Mouse (Mus musculus): ENCODE results near the gene Mpv17. TPM values are rescaled to one million over a fixed set of nuclear protein-coding genes. Genes with fewer than 3 reads are reported as not detected.

The Mpv17 gene
- polyA plus RNA-seq, 1 experiment from 2014 or later, result 77.0 TPM

DNA sequence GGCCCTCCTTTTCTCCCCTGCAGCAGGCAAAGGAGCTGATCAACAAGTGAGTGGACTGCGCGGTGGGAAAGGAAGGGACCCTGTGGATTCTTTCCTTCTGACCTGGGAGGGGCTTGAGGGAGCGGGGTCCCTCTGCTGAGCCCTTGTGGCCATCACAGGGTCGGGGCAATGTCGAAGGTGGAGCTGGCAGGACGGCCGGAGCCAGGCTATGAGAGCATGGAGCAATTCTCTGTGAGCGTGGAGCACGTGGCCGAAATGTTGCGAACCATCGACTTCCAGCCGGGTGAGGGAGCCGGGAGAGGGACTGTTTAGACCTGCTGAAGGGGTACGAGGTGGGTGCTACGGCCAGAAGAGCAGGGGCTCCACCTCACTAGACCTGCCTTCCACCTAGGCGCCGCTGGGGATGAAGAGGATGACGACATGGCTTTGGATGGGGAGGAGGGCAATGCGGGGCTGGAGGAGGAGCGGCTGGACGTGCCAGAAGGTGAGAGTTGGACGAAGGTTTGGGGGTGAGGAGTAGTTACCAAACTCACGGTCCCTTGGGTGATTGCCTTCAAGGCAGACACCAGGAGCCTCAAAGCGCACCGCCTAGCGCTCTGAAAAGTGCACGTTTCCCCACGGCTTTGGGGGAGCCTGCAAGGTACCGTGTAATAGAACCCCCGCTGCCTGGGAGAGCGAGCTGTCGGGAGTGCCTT lies 17.2 kb downstream of the Mpv17 start:
- ATAC-seq (replicated peaks; ENCODE audit: insufficient number of reproducible peaks, insufficient read depth, low FRiP score, low read depth), result no peak
- Histone ChIP-seq H3K27ac (no peak overlapping the region), H3K4me2 (peak overlapping the region; percentile 57), H3K4me3 (peak overlapping the region; percentile 31), H3K27me3 (peaks cover 64% of the 10 kb centered on the region), H3K4me1 (replicated peaks) (peaks cover 25% of the 10 kb centered on the region), H3K36me3 (peaks cover 4% of the 10 kb centered on the region), H3K9ac (no peak overlapping the region), H3K9me3 (replicated peaks) (no peaks in the 10 kb centered on the region)
- 2% methylated on average over 33 of the region's 33 CpGs for WGBS

DNA sequence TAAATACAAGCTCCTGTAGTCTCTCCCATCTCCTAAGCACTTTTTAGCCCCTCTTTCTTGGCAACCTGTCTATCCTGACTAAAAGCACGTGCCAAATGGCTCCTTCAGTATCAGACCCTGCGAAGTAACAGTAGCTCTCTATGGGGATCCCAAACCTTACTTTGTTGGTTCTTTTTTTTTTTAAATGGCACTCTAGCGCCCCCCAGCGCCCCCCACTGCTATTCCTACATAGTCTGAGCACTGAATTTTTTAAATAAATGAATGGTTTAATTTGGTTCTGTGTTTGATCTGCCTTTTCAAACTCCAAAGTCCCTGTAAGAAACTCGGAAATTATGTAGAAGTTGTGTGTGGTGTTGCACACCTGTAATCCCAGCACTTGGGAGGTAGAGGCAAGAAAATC lies 28.0 kb downstream of the Mpv17 start:
- H3K27me3 ChIP-seq, result peaks cover 2% of the 10 kb centered on the region; the same call in 1 of the 2 replicates
- ATAC-seq (replicated peaks; ENCODE audit: insufficient number of reproducible peaks, insufficient read depth, low FRiP score, low read depth), result no peak
- no peak overlapping the region for H3K27ac ChIP-seq
- WGBS, result 37% methylated on average over 5 of the region's 5 CpGs
- no peak overlapping the region for H3K9ac ChIP-seq
- no peak overlapping the region for H3K4me2 ChIP-seq
- no peaks in the 10 kb centered on the region for H3K4me1 ChIP-seq (replicated peaks)
- no peak overlapping the region for H3K4me3 ChIP-seq
- H3K36me3 ChIP-seq, result no peaks in the 10 kb centered on the region
- no peaks in the 10 kb centered on the region for H3K9me3 ChIP-seq (replicated peaks)

DNA sequence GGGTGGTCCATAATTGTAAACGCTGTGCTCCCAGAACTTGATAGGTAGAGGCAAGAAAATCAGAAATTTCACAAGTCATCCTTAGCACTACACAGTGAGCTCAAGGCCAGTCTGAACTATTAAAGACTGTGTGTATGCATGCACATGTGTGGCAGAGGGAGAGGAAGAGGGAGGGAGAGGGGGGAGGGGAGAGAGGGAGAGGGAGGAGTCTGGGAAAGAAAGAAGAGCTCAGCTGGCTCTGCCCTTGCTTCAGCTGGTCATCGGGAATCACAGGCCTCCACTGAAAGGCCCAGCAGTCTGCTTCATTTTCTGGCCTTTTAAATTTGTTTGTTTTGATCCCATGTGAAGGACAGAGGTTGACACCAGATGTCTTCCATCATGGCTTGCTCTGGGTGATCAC lies 30.6 kb downstream of the Mpv17 start:
- Histone ChIP-seq H3K4me1 (replicated peaks) (no peaks in the 10 kb centered on the region), H3K9ac (no peak overlapping the region), H3K36me3 (no peaks in the 10 kb centered on the region), H3K9me3 (replicated peaks) (no peaks in the 10 kb centered on the region), H3K4me3 (no peak overlapping the region), H3K27ac (no peak overlapping the region), H3K4me2 (no peak overlapping the region), H3K27me3 (no peaks in the 10 kb centered on the region)
- 41% methylated on average over 2 of the region's 2 CpGs for WGBS
- no peak for ATAC-seq (replicated peaks; ENCODE audit: insufficient number of reproducible peaks, insufficient read depth, low FRiP score, low read depth)

DNA sequence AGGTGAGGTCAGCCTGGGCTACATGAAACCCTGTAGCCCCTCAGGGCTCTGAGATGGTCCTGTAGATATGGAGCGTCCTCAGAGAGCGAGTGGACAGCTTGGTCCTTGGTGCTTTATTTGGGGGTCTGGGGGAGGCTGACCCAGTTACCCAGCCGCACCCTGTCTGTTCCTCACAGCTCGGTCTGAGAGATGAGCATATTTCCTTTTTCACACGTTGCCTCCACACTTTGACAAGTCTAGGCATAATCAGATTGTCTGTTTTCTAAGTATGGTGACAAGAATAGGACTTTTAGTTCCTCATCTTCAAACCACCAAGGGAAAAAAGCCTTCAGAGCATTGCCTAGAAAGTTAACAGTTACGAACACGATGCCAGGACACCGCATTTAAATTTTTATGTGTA lies 32.9 kb downstream of the Mpv17 start:
- 75% methylated on average over 8 of the region's 8 CpGs for WGBS
- no peak for ATAC-seq (replicated peaks; ENCODE audit: insufficient number of reproducible peaks, insufficient read depth, low FRiP score, low read depth)
- H3K9ac ChIP-seq, result no peak overlapping the region

DNA sequence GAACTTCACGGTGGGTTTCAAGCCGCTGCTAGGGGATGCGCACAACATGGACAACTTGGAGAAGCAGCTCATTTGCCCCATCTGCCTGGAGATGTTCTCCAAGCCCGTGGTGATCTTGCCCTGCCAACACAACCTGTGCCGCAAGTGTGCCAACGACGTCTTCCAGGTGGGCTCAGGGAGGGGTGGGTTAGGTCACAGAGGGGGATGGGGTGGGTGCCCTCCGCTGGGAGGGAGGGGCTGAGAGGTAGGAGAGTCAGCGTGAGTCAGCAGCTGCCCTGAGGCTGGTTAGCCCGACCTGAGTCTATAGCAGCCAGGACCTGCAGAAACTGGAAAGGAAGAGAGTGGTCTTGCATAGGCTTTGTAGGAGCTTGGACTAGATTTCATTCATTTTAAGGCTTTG lies 37.1 kb downstream of the Mpv17 start:
- peak overlapping the region; percentile 39 for H3K4me3 ChIP-seq
- 12% methylated on average over 10 of the region's 10 CpGs for WGBS
- peak; percentile 18; the same call in 1 of the 2 replicates for ATAC-seq (replicated peaks; ENCODE audit: insufficient number of reproducible peaks, insufficient read depth, low FRiP score, low read depth)
- no peaks in the 10 kb centered on the region for H3K36me3 ChIP-seq
- peaks cover 5% of the 10 kb centered on the region; the same call in 1 of the 2 replicates for H3K27me3 ChIP-seq
- H3K27ac ChIP-seq, result peak overlapping the region; percentile 69
- H3K9me3 ChIP-seq (replicated peaks), result no peaks in the 10 kb centered on the region
- H3K4me1 ChIP-seq (replicated peaks), result peaks cover 8% of the 10 kb centered on the region; the same call in 1 of the 2 replicates
- H3K4me2 ChIP-seq, result peak overlapping the region; percentile 57
- 0 out of 2 replicates have a peak overlapping the region, but pooled peaks have one; percentile 17 for H3K9ac ChIP-seq

More for the DNA sequence above, 32.9 kb downstream of the Mpv17 start:
- Histone ChIP-seq H3K27ac (no peak overlapping the region), H3K4me2 (no peak overlapping the region), H3K9me3 (replicated peaks) (no peaks in the 10 kb centered on the region), H3K27me3 (peaks cover 5% of the 10 kb centered on the region; the same call in 1 of the 2 replicates), H3K4me3 (no peak overlapping the region), H3K4me1 (replicated peaks) (peaks cover 8% of the 10 kb centered on the region; the same call in 1 of the 2 replicates), H3K36me3 (no peaks in the 10 kb centered on the region)

DNA sequence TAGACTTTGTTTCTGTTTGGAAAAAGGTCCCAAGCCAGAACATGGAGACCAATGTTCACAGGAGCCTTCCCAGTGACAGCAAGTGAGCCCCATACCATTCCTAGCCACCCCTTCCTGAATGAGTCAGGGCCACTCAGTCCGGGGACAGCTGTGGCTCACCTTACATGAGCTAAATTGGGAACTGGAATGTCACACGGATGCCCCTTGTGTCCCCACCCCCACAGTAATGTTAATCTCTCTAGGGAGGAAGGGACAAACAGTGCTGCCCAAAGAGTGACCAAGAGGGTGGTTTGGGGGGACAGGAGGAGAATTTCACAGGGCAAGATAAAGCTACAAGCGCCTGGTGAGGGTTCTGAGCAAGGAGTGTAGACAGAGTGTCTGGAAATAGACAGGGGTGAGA lies 37.7 kb downstream of the Mpv17 start, which contains the start of gene Trim54:
Gene Trim54 (plus strand): TSS at position 359 of the 400 bp plus-strand sequence.
- H3K4me1 ChIP-seq (replicated peaks), result peaks cover 8% of the 10 kb centered on the region; the same call in 1 of the 2 replicates
- peak within 1 kb of the TSS; percentile 57 for H3K4me2 ChIP-seq
- peaks cover 5% of the 10 kb centered on the region; the same call in 1 of the 2 replicates for H3K27me3 ChIP-seq
- peak; percentile 66; the same call in 1 of the 2 replicates for ATAC-seq (replicated peaks; ENCODE audit: insufficient number of reproducible peaks, insufficient read depth, low FRiP score, low read depth)
- 12% methylated on average over 3 of the region's 3 CpGs for WGBS
- peak within 1 kb of the TSS; percentile 39 for H3K4me3 ChIP-seq
- no peaks in the 10 kb centered on the region for H3K36me3 ChIP-seq
- H3K9me3 ChIP-seq (replicated peaks), result no peaks in the 10 kb centered on the region
- peak within 1 kb of the TSS; percentile 69 for H3K27ac ChIP-seq
- 0 out of 2 replicates have a peak within 1 kb of the TSS, but pooled peaks have one; percentile 17 for H3K9ac ChIP-seq

DNA sequence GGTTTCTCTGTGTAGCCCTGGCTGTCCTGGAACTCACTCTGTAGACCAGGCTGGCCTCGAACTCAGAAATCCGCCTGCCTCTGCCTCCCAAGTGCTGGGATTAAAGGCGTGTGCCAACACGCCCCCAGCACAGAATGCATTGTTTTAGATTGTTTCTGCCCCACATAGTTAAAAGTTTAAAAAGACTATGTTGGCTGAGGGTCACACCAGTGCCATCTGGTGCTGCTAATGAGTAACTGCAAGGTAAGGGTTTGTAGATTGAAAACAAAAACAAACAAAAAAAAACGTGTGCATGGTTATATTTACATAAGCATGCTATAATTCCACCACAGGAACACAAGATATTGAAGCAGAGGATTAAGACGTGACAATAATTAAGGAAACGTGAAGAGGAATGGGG lies 43.3 kb downstream of the Mpv17 start:
- H3K9ac ChIP-seq, result no peak overlapping the region
- H3K9me3 ChIP-seq (replicated peaks), result no peaks in the 10 kb centered on the region
- H3K27me3 ChIP-seq, result no peaks in the 10 kb centered on the region
- H3K4me2 ChIP-seq, result no peak overlapping the region
- ATAC-seq (replicated peaks; ENCODE audit: insufficient number of reproducible peaks, insufficient read depth, low FRiP score, low read depth), result no peak
- no peaks in the 10 kb centered on the region for H3K4me1 ChIP-seq (replicated peaks)
- WGBS, result 28% methylated on average over 7 of the region's 7 CpGs
- no peak overlapping the region for H3K27ac ChIP-seq
- no peak overlapping the region for H3K4me3 ChIP-seq
- H3K36me3 ChIP-seq, result no peaks in the 10 kb centered on the region

DNA sequence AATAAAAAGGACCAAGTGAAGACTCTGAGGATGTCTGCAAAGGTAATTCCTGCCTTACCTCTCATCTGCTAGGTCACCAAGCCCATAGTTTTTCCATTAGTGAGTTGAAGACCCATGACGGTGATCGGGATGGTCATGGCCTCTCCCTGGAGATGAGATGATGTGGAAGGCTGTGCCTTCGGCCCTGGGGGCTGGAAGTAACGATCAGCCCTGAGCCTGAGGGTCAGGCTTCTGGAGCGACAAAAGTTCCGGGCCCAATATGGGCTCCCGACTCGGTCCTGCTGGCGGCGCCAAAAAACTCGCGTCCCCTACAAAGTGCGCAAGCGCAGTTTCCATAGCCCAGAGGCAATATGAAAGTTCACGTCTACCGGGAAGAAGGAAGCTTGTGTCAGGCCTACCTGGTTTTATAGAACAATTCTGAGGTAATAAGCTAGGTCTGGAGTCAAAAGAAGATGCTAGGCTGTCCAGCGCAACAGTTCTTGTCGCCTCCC lies 46.0 kb downstream of the Mpv17 start, which contains the start of gene Slc30a3:
Gene Slc30a3 (minus strand): TSS at position 238 of the 491 bp plus-strand sequence.
- Histone ChIP-seq H3K27me3 (0 out of 2 replicates have a peak, but pooled peaks cover 4% of the 10 kb centered on the region), H3K9ac (no peak within 1 kb of the TSS), H3K27ac (no peak within 1 kb of the TSS), H3K4me3 (no peak within 1 kb of the TSS), H3K4me1 (replicated peaks) (no peaks in the 10 kb centered on the region), H3K9me3 (replicated peaks) (no peaks in the 10 kb centered on the region), H3K4me2 (no peak within 1 kb of the TSS), H3K36me3 (no peaks in the 10 kb centered on the region)
- WGBS, result 92% methylated on average over 18 of the region's 18 CpGs
- no peak for ATAC-seq (replicated peaks; ENCODE audit: insufficient number of reproducible peaks, insufficient read depth, low FRiP score, low read depth)

DNA sequence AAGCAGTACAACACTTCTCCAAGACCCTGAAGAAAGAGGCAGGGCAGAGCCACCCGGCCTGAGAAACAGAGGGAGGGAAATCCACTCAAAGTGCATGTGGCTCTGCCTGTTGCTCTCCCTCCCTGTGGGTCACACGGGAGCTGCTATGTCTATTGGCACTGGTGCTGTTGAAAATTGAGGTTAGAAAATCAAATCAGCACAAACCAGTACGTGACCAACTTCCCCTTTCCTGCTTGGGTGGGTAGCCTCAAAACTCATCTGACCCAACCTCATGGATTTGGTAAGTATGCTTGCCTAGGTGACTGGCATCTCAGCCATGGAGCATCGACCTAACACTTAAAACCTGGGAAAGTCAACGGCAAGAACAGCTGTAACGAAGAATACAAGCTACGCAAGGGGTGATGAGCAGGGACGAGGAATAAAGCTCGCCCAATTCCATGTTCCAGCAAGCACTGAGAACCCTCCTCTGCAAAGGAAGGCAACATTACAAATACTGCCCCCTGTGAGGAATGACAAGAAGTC lies 48.2 kb downstream of the Mpv17 start, which contains the start of gene Dnajc5g:
Gene Dnajc5g (plus strand): TSS at position 472 of the 522 bp plus-strand sequence.
- Histone ChIP-seq H3K9me3 (replicated peaks) (no peaks in the 10 kb centered on the region), H3K9ac (no peak within 1 kb of the TSS), H3K4me1 (replicated peaks) (no peaks in the 10 kb centered on the region), H3K27ac (no peak within 1 kb of the TSS), H3K4me3 (no peak within 1 kb of the TSS), H3K36me3 (no peaks in the 10 kb centered on the region), H3K4me2 (no peak within 1 kb of the TSS), H3K27me3 (0 out of 2 replicates have a peak, but pooled peaks cover 4% of the 10 kb centered on the region)
- no peak for ATAC-seq (replicated peaks; ENCODE audit: insufficient number of reproducible peaks, insufficient read depth, low FRiP score, low read depth)
- WGBS, result 74% methylated on average over 9 of the region's 9 CpGs

DNA sequence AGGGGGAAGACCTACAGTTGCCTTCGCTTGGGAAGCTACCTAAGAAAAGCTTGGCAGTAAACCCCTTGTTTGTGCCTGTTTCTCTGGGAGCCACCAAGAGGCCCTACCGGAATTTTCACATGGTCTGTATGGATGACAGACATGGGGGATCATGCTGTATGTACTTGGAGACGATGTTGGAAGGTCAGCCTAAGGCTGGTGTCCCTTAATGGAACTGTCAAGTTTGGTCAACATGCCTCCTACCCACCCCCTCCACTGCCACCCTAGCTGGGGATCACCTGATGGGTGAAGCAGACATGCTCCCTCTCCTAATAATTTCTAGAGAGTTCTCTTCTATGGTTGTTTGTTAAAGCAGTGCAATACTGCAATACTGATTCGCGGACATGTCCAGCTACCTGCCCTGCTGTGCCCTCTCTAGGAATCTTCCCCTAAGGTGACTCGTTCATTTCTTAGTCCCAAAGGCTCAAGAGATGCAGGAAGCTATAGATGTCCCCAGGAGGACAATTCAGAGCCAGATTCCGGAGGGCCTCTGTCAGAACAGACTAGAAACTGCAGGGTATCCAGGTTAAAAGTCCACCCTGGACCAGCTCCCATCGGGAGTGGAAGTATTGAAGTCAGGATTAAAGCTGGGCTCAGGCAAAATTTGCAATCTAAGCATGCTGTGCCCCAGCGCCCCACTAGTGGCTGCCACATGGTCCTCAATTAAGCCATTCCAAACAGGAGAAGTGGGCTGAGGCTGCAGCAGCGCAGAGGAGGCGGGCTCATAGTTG lies 58.2 kb downstream of the Mpv17 start:
- ATAC-seq (replicated peaks; ENCODE audit: insufficient number of reproducible peaks, insufficient read depth, low FRiP score, low read depth), result no peak
- Histone ChIP-seq H3K4me1 (replicated peaks) (peaks cover 35% of the 10 kb centered on the region), H3K36me3 (no peaks in the 10 kb centered on the region), H3K9ac (no peak overlapping the region), H3K27me3 (peaks cover 76% of the 10 kb centered on the region), H3K4me2 (peak overlapping the region; percentile 73), H3K4me3 (peak overlapping the region; percentile 45), H3K27ac (no peak overlapping the region), H3K9me3 (replicated peaks) (no peaks in the 10 kb centered on the region)
- 26% methylated on average over 11 of the region's 11 CpGs for WGBS
